Mouse (Mus musculus) embryonic facial prominence, embryonic 11.5 days (tissue): ENCODE data around the gene Slc38a8. TPM values are rescaled to one million over a fixed set of nuclear protein-coding genes. Genes with fewer than 3 reads are reported as not detected.

Experiments
- ATAC-seq: fragments of 200-750 bp; cut with Nextera tagmentation; replicated peaks from 2 replicates; pipeline ENCODE4 v1.8.0; 2017; ENCODE audit warnings: low read depth; ENCODE audit not compliant: insufficient number of reproducible peaks, low FRiP score, low TSS enrichment
- DNase-seq: peaks from one replicate; pipeline ENCODE4 v3.0.0-alpha.2; 2015; ENCODE audit warnings: low spot score
- H3K27ac ChIP-seq: fragments of 300-500 bp; sonication (generic); replicated peaks from 2 replicates; pipeline ENCODE4 v1.5.1; 2014; ENCODE audit warnings: mild to moderate bottlenecking, low read depth, low read length, control low read depth
- H3K27me3 ChIP-seq: fragments of 300-500 bp; sonication (generic); 2 replicates; pipeline ENCODE4 v1.6.1; 2014; ENCODE audit warnings: mild to moderate bottlenecking, low read length, moderate library complexity, mixed read lengths; ENCODE audit not compliant: control insufficient read depth, insufficient read depth
- H3K36me3 ChIP-seq: fragments of 300-500 bp; sonication (generic); replicated peaks from 2 replicates; pipeline ENCODE4 v1.6.1; 2014; ENCODE audit warnings: low read depth, mild to moderate bottlenecking, low read length, moderate library complexity, mixed read lengths; ENCODE audit not compliant: control insufficient read depth, insufficient read depth
- H3K4me1 ChIP-seq: fragments of 300-500 bp; sonication (generic); 2 replicates; pipeline ENCODE4 v1.6.1; 2014; ENCODE audit warnings: low read length, mixed read lengths; ENCODE audit not compliant: control insufficient read depth, insufficient read depth
- H3K4me2 ChIP-seq: fragments of 300-500 bp; sonication (generic); 2 replicates; pipeline ENCODE4 v1.6.1; 2014; ENCODE audit warnings: low read depth, mild to moderate bottlenecking, control low read depth, low read length, moderate library complexity
- H3K4me3 ChIP-seq: fragments of 300-500 bp; sonication (generic); 2 replicates; pipeline ENCODE4 v1.5.1; 2014; ENCODE audit warnings: low read depth, low read length, control low read depth
- H3K9ac ChIP-seq: fragments of 300-500 bp; sonication (generic); replicated peaks from 2 replicates; pipeline ENCODE4 v1.6.1; 2014; ENCODE audit warnings: mild to moderate bottlenecking, control low read depth, low read length
- H3K9me3 ChIP-seq: fragments of 300-500 bp; sonication (generic); replicated peaks from 2 replicates; pipeline ENCODE4 v1.6.1; 2016; ENCODE audit warnings: mild to moderate bottlenecking, low read length, inconsistent platforms, mixed read lengths; ENCODE audit not compliant: control insufficient read depth
- WGBS: fragments of 180-500 bp; shearing (Covaris S2); extraction: QIAGEN DNeasy Blood & Tissue Kit; methylation state at CpG from one replicate; pipeline ENCODE4 v1.1.7; 2014; 5-methylcytosine and 5-hydroxymethylcytosine counted together
- polyA plus RNA-seq: library from polyadenylated mRNA; unstranded; fragments of >200 nt; fragmentation: Nextera tagmentation; extraction: Ambion mirVana; gene quantifications from 2 replicates; pipeline ENCODE4 v1.2.1, GENCODE M21; 2014

The Slc38a8 gene
- polyA plus RNA-seq, 1 experiment from 2014 or later: 1.8 TPM

DNA sequence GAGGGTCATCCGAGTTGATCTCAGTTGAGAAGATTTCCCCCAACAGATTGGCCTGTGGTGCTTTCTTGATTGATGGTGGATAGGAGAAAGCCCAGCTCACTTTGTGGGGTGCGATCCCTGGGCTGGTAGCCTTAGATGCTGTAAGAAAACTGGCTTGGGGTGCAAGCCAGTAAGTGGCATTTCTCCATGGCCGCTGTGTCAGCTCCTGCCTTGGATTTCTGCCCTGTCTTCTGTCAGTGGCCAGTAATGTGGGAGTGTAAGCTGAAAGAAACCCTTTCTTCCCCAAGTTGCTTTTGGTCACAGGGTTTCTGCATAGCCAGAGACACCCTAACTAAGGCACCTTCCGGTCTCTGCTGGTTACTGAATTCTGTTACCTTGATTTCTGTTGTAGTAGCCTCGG is 45.5 kb downstream of the Slc38a8 start:
- ATAC-seq (no peak), DNase-seq (no peak)
- no peaks in the 10 kb centered on the region for H3K36me3 ChIP-seq
- H3K4me1 ChIP-seq: no peaks in the 10 kb centered on the region
- H3K27me3 ChIP-seq: no peaks in the 10 kb centered on the region
- no peak overlapping the region for H3K9ac ChIP-seq
- H3K4me3 ChIP-seq: no peak overlapping the region
- no peak overlapping the region for H3K27ac ChIP-seq
- WGBS: 88% methylated on average over 5 of the region's 5 CpGs
- no peak overlapping the region for H3K4me2 ChIP-seq
- H3K9me3 ChIP-seq: no peaks in the 10 kb centered on the region

DNA sequence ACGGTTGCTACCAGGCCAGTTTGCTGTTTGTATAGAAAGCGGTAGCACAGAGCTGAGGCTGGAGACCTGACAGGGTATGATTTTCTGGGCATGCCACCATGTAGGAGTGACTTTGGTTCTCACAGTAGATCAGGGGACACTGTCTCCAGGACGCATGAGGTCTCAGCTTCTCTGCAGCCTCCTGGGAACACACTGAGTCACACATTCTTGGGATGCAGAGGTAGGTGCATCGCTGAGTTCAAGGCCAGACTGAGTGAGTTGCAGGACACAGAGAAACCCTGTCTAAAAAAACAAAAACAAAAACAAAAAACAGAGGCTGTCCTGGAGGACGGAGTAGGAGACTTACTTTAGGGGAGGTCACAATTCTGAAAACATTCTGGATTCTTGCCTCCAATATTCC is 48.6 kb downstream of the Slc38a8 start:
- no peak overlapping the region for H3K27ac ChIP-seq
- no peak overlapping the region for H3K4me2 ChIP-seq
- H3K36me3 ChIP-seq: no peaks in the 10 kb centered on the region
- DNase-seq: no peak
- no peak overlapping the region for H3K9ac ChIP-seq
- no peak overlapping the region for H3K4me3 ChIP-seq
- no peaks in the 10 kb centered on the region for H3K9me3 ChIP-seq
- peaks cover 10% of the 10 kb centered on the region for H3K27me3 ChIP-seq
- WGBS: 88% methylated on average over 5 of the region's 5 CpGs
- H3K4me1 ChIP-seq: no peaks in the 10 kb centered on the region
- ATAC-seq: no peak

- no peaks in the 10 kb centered on the region; the same call in 1 of the 2 replicates for H3K4me1 ChIP-seq
- H3K4me2 ChIP-seq: no peak overlapping the region
- no peak overlapping the region for H3K4me3 ChIP-seq
These were observed 50.4 kb downstream of the Slc38a8 start for GRCm38 (mm10) chr8:119451131-119451530.

GRCm38 (mm10) chr8:119449627-119450026 is 51.9 kb downstream of the Slc38a8 start:
- peaks cover 17% of the 10 kb centered on the region for H3K27me3 ChIP-seq
- ATAC-seq (no peak), DNase-seq (no peak)
- H3K4me3 ChIP-seq: no peak overlapping the region
- no peak overlapping the region for H3K9ac ChIP-seq
- H3K4me2 ChIP-seq: no peak overlapping the region
- no peaks in the 10 kb centered on the region for H3K36me3 ChIP-seq
- H3K9me3 ChIP-seq: no peaks in the 10 kb centered on the region
- no peak overlapping the region for H3K27ac ChIP-seq
- no peaks in the 10 kb centered on the region; the same call in 1 of the 2 replicates for H3K4me1 ChIP-seq
- 77% methylated on average over 12 of the region's 12 CpGs for WGBS

More at GRCm38 (mm10) chr8:119451131-119451530, 50.4 kb downstream of the Slc38a8 start:
- H3K36me3 ChIP-seq: no peaks in the 10 kb centered on the region
- H3K27ac ChIP-seq: no peak overlapping the region
- DNase-seq (no peak), ATAC-seq (no peak)
- no peaks in the 10 kb centered on the region for H3K9me3 ChIP-seq
- peaks cover 17% of the 10 kb centered on the region for H3K27me3 ChIP-seq
- no peak overlapping the region for H3K9ac ChIP-seq
- WGBS: 95% methylated on average over 4 of the region's 4 CpGs

- Histone ChIP-seq H3K4me1 (no peaks in the 10 kb centered on the region; the same call in 1 of the 2 replicates), H3K27ac (no peak overlapping the region), H3K9ac (peak overlapping the region; percentile 80), H3K9me3 (no peaks in the 10 kb centered on the region), H3K27me3 (peaks cover 17% of the 10 kb centered on the region), H3K4me2 (peak overlapping the region; percentile 91), H3K4me3 (peak overlapping the region; percentile 74), H3K36me3 (no peaks in the 10 kb centered on the region)
- WGBS: 3% methylated on average over 17 of the region's 17 CpGs
- ATAC-seq (no peak), DNase-seq (no peak)
These were observed 53.7 kb downstream of the Slc38a8 start for GRCm38 (mm10) chr8:119447781-119448170.

DNA sequence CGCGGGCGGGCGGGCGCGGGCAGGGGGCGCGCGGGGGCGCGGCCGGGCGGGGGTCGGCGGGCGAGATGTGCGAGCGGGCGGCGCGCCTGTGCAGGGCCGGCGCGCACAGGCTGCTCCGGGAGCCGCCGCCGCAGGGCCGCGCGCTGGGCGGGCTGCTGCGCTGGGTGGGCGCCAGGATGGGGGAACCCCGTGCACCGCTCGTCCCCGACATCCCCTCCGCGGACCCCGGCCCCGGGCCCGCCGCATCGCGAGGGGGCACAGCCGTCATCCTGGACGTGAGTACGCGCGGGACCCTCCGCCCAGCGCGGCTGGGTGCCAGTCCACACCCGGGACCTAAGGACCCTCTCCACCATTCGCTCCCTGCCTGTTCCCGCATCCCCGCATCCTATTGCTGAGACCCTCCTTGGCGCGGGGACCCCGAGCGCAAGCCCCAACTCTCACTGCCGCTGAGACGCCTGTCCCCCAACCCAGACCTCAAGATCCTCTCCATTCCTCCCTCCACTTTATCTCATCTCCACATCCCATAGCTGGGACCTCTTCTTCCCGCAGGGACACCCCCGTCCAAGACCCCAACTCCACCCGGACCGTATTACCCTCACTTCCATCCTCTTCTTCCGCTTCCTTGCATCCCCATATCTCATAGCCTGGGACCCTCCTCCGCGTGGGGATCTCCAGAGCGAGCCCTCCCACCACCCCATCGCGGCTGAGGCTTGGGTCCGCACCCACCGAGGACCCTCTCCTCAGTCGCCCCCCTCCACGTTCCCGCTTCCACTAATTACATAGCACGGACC is 54.3 kb downstream of the Slc38a8 start:
- Histone ChIP-seq H3K4me2 (peak overlapping the region; percentile 91), H3K4me3 (peak overlapping the region; percentile 74), H3K27ac (no peak overlapping the region), H3K4me1 (no peaks in the 10 kb centered on the region; the same call in 1 of the 2 replicates), H3K36me3 (no peaks in the 10 kb centered on the region), H3K9ac (peak overlapping the region; percentile 80), H3K9me3 (no peaks in the 10 kb centered on the region), H3K27me3 (peaks cover 17% of the 10 kb centered on the region)
- under 1% methylated on average over 66 of the region's 80 CpGs for WGBS
- DNase-seq (peak; percentile 53), ATAC-seq (peak; percentile 14; the same call in 1 of the 2 replicates)

DNA sequence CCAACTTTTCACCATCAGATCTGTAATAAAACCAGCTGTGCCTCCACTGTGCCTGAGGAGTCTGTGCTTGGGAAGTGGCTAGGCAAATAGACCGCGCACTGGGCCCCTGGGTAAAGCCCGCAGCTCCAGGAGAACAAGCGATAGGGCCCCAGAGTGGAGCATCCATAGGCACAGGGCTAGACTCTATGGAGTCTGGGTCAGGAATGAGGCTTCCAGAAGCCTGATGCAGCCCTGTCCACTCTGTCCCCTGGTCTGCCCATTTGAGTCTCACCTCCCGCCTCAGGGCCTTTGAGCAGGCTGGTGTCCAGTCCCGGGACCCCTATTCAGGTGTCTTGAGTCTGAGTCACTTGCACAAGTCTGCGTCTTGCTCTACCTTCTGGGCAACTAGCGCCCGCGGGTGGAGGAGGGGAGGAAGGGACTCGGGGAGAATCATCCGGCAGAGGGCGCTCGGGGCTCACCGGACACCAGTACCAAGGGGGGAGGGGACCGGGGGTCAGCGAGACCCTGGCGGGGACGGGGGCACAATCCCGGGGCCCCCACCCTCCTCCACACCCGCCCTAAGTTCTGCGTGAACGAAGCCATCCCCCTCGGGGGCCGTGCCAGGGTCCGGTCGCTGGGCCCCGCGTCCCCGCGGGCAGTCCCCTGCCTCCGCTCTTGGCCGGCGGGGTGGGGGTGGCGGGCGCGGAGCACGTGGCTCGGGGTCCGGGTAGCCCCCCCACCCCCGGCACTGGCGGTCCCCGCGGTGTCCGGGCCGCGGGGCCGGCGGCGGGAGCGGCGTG is 55.1 kb downstream of the Slc38a8 start, which contains the start of gene Necab2:
Necab2 (plus strand) TSS at position 509 of the 779 bp plus-strand sequence.
- DNase-seq: peak; percentile 92
- peaks cover 17% of the 10 kb centered on the region for H3K27me3 ChIP-seq
- under 1% methylated on average over 28 of the region's 52 CpGs for WGBS
- no peaks in the 10 kb centered on the region for H3K9me3 ChIP-seq
- ATAC-seq: peak; percentile 45; the same call in 1 of the 2 replicates
- peak within 1 kb of the TSS; percentile 91 for H3K4me2 ChIP-seq
- H3K36me3 ChIP-seq: no peaks in the 10 kb centered on the region
- no peaks in the 10 kb centered on the region; the same call in 1 of the 2 replicates for H3K4me1 ChIP-seq
- no peak within 1 kb of the TSS for H3K27ac ChIP-seq
- H3K9ac ChIP-seq: peak within 1 kb of the TSS; percentile 80
- H3K4me3 ChIP-seq: peak within 1 kb of the TSS; percentile 74
